Comparison of ENCODE assay signal across 24 mouse cellular contexts in genomic region chr13:96889985-96890384, GRCm38 (mm10).
"Had no signal": no experiment of that assay in that cellular context is flagged by ENCODE, and none has a peak within 500 bp of the region (broad histone marks: within the 10 kb centered on the region; RNA-seq: fewer than 3 reads in every experiment).

No protein-coding gene starts in this region.

- H3K4me1 ChIP-seq: heart, embryonic 13.5 days; heart, embryonic 15.5 days; hindbrain, embryonic 13.5 days; hindbrain, embryonic 15.5 days; kidney, embryonic 15.5 days; limb, embryonic 13.5 days; limb, embryonic 15.5 days had no signal

- ATAC-seq: forebrain, postnatal 0 days; hindbrain, postnatal 0 days; intestine, embryonic 16.5 days had no signal

- H3K4me3 ChIP-seq: heart, embryonic 13.5 days; heart, embryonic 15.5 days; hindbrain, embryonic 13.5 days; hindbrain, embryonic 15.5 days; kidney, embryonic 15.5 days; limb, embryonic 13.5 days; limb, embryonic 15.5 days had no signal

- H3K27me3 ChIP-seq: heart, embryonic 13.5 days; heart, embryonic 15.5 days; hindbrain, embryonic 13.5 days; hindbrain, embryonic 15.5 days; kidney, embryonic 15.5 days; limb, embryonic 13.5 days; limb, embryonic 15.5 days had no signal

- H3K4me2 ChIP-seq: heart, embryonic 11.5 days; heart, embryonic 13.5 days; heart, embryonic 15.5 days; hindbrain, embryonic 13.5 days; hindbrain, embryonic 15.5 days; kidney, embryonic 15.5 days; limb, embryonic 13.5 days; limb, embryonic 15.5 days had no signal

- DNase-seq: forebrain, postnatal 0 days; gastrocnemius, postnatal 25 days; heart, adult 18-20 months; heart, postnatal 14 days; heart, postnatal 36 days; kidney, adult 11 months; kidney, adult 2 months; kidney, adult 9 months; kidney, postnatal 14 days; kidney, postnatal 36 days; layer of hippocampus, adult 9-11 months; layer of hippocampus, postnatal 36 days; left cerebral cortex, postnatal 4 days had no signal

- H3K36me3 ChIP-seq: heart, embryonic 13.5 days; heart, embryonic 15.5 days; hindbrain, embryonic 13.5 days; hindbrain, embryonic 15.5 days; kidney, embryonic 15.5 days; limb, embryonic 13.5 days; limb, embryonic 15.5 days had no signal

- H3K9ac ChIP-seq: forebrain, postnatal 0 days; heart, embryonic 13.5 days; heart, embryonic 15.5 days; hindbrain, embryonic 13.5 days; hindbrain, embryonic 15.5 days; kidney, embryonic 15.5 days; limb, embryonic 13.5 days; limb, embryonic 15.5 days had no signal

- H3K9me3 ChIP-seq: heart, embryonic 13.5 days; heart, embryonic 15.5 days; hindbrain, embryonic 13.5 days; hindbrain, embryonic 15.5 days; kidney, embryonic 15.5 days; limb, embryonic 13.5 days; limb, embryonic 15.5 days had no signal

- H3K27ac ChIP-seq: heart, embryonic 13.5 days; heart, embryonic 15.5 days; hindbrain, embryonic 13.5 days; hindbrain, embryonic 15.5 days; hindbrain, postnatal 0 days; kidney, embryonic 15.5 days; kidney, postnatal 0 days; limb, embryonic 13.5 days; limb, embryonic 15.5 days had no signal
